In the genomic region with DNA sequence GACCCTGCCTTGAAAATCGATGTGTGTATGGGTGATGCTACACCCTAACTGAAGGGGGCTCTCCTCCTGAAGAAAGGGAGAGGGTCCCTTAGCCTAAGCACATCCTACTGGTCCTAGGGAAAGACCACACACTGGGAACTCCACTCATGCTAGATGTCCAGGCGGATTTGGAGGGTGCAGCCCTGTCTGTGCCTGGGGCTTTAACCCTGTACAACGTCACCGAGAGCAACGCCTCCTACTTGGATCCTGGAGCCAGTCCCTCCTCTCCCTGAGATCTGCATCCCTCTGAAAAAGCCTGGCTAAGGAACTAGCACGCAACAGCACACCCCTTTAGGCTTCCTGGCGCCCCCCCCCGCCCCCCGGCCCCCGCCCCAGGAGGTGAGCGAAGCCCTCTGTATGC, we compare ENCODE assay signal across 10 mouse cellular contexts. TPM values are rescaled to one million over a fixed set of nuclear protein-coding genes. Genes with fewer than 3 reads are reported as not detected.
A peak's percentile ranks its signal among the peaks of the same experiment; 100 is the strongest.
DNase-seq lines count a peak whose midpoint lies in the region; ATAC-seq and TF ChIP-seq lines count a peak whose summit lies in the region.
"Had no signal": no experiment of that assay in that cellular context is flagged by ENCODE, and none has a peak within 500 bp of the region (broad histone marks: within the 10 kb centered on the region; RNA-seq: fewer than 3 reads in every experiment).

No protein-coding gene starts in this region.

- H3K4me3 ChIP-seq in kidney, embryonic 15.5 days (replicated peaks) = no peak overlapping the region; the same call in 1 of the 2 replicates
- H3K4me3 ChIP-seq in embryonic facial prominence, embryonic 12.5 days = 0 out of 2 replicates have a peak overlapping the region, but pooled peaks have one; percentile 40
- peak overlapping the region; percentile 38 for H3K4me3 ChIP-seq in forebrain, postnatal 0 days (ENCODE audit: low read depth, low read length)
- peak overlapping the region; percentile 48; the same call in 1 of the 2 replicates for H3K4me3 ChIP-seq in midbrain, embryonic 13.5 days (replicated peaks)

- no peaks in the 10 kb centered on the region for H3K9me3 ChIP-seq in kidney, embryonic 15.5 days (replicated peaks)
- no peaks in the 10 kb centered on the region for H3K9me3 ChIP-seq in embryonic facial prominence, embryonic 12.5 days
- H3K9me3 ChIP-seq in forebrain, postnatal 0 days (ENCODE audit: low read length) = no peaks in the 10 kb centered on the region
- H3K9me3 ChIP-seq in midbrain, embryonic 13.5 days = no peaks in the 10 kb centered on the region

- 4% methylated on average over 10 of the region's 11 CpGs for WGBS in kidney, embryonic 15.5 days
- 10% methylated on average over 11 of the region's 11 CpGs for WGBS in embryonic facial prominence, embryonic 12.5 days
- WGBS in forebrain, postnatal 0 days = 11% methylated on average over 10 of the region's 11 CpGs
- 5% methylated on average over 11 of the region's 11 CpGs for WGBS in midbrain, embryonic 13.5 days

- no peak for ATAC-seq in kidney, embryonic 15.5 days (replicated peaks; ENCODE audit: low FRiP score)
- ATAC-seq in embryonic facial prominence, embryonic 12.5 days (ENCODE audit: insufficient number of reproducible peaks, insufficient read depth, low FRiP score, low TSS enrichment) = no peak
- no peak for ATAC-seq in forebrain, postnatal 0 days
- ATAC-seq in midbrain, embryonic 13.5 days = no peak
- ATAC-seq in activated CD4-positive, CD25-positive, alpha-beta regulatory T cell, adult 4 months = no peak

- TF ChIP-seq CTCF in forebrain, postnatal 0 days (IDR thresholded peaks at IDR 0.05; ENCODE audit: low read depth) = peak; percentile 14; the same call in 1 of the 2 replicates

- 0 out of 2 replicates have a peak, but pooled peaks cover 3% of the 10 kb centered on the region for H3K36me3 ChIP-seq in kidney, embryonic 15.5 days
- no peaks in the 10 kb centered on the region for H3K36me3 ChIP-seq in embryonic facial prominence, embryonic 12.5 days
- peaks cover 7% of the 10 kb centered on the region; the same call in 1 of the 2 replicates for H3K36me3 ChIP-seq in forebrain, postnatal 0 days (ENCODE audit: insufficient read depth)
- peaks cover 11% of the 10 kb centered on the region for H3K36me3 ChIP-seq in midbrain, embryonic 13.5 days

- peak overlapping the region; percentile 71 for H3K4me2 ChIP-seq in kidney, embryonic 15.5 days
- peak overlapping the region; percentile 61 for H3K4me2 ChIP-seq in embryonic facial prominence, embryonic 12.5 days (replicated peaks)
- peak overlapping the region; percentile 62 for H3K4me2 ChIP-seq in forebrain, postnatal 0 days (ENCODE audit: low read depth)
- H3K4me2 ChIP-seq in midbrain, embryonic 13.5 days (replicated peaks) = peak overlapping the region; percentile 84

- H3K27ac ChIP-seq in kidney, embryonic 15.5 days = no peak overlapping the region
- no peak overlapping the region for H3K27ac ChIP-seq in embryonic facial prominence, embryonic 12.5 days
- no peak overlapping the region for H3K27ac ChIP-seq in forebrain, postnatal 0 days (ENCODE audit: low read depth, low read length)
- no peak overlapping the region for H3K27ac ChIP-seq in midbrain, embryonic 13.5 days

- peaks cover 33% of the 10 kb centered on the region for H3K4me1 ChIP-seq in kidney, embryonic 15.5 days
- H3K4me1 ChIP-seq in embryonic facial prominence, embryonic 12.5 days = peaks cover 22% of the 10 kb centered on the region
- H3K4me1 ChIP-seq in forebrain, postnatal 0 days (ENCODE audit: insufficient read depth) = 0 out of 2 replicates have a peak, but pooled peaks cover 4% of the 10 kb centered on the region
- H3K4me1 ChIP-seq in midbrain, embryonic 13.5 days (replicated peaks) = peaks cover 36% of the 10 kb centered on the region

- no peak for DNase-seq in kidney, postnatal 36 days
- no peak for DNase-seq in forebrain, postnatal 0 days
- no peak for DNase-seq in gastrocnemius, adult 18-20 months (ENCODE audit: low spot score)
- no peak for DNase-seq in adrenal gland, postnatal 4 days (ENCODE audit: low spot score in 2 of 2)
- DNase-seq: adrenal gland, postnatal 14 days; gastrocnemius, postnatal 14 days had no signal

- H3K9ac ChIP-seq in kidney, embryonic 15.5 days = no peak overlapping the region
- H3K9ac ChIP-seq in embryonic facial prominence, embryonic 12.5 days = 0 out of 2 replicates have a peak overlapping the region, but pooled peaks have one; percentile 19
- H3K9ac ChIP-seq in forebrain, postnatal 0 days = no peak overlapping the region
- H3K9ac ChIP-seq in midbrain, embryonic 13.5 days (replicated peaks) = peak overlapping the region; percentile 28; the same call in 1 of the 2 replicates

- H3K27me3 ChIP-seq in kidney, embryonic 15.5 days = peaks cover 100% of the 10 kb centered on the region
- H3K27me3 ChIP-seq in embryonic facial prominence, embryonic 12.5 days = peaks cover 100% of the 10 kb centered on the region
- H3K27me3 ChIP-seq in forebrain, postnatal 0 days (ENCODE audit: insufficient read depth, low read length) = peaks cover 54% of the 10 kb centered on the region
- peaks cover 99% of the 10 kb centered on the region for H3K27me3 ChIP-seq in midbrain, embryonic 13.5 days

RNA-seq across cellular contexts. Expression of a gene that starts 0.6 kb away (rescaled TPM):
- polyA plus RNA-seq in kidney, embryonic 15.5 days (2015; fragmentation: Nextera tagmentation; extraction: Ambion mirVana) = 0.84 and 1.1 TPM in 2 replicates
- polyA plus RNA-seq in embryonic facial prominence, embryonic 12.5 days (2016; fragmentation: Nextera tagmentation; extraction: Ambion mirVana) = 2.1 and 2.4 TPM in 2 replicates
- total RNA-seq in forebrain, postnatal 0 days (2014; rRNA removed) = 1.5 and 1.7 TPM in 2 replicates
- 3.0 and 4.3 TPM in 2 replicates for polyA plus RNA-seq in forebrain, postnatal 0 days (2015; fragmentation: Nextera tagmentation; extraction: Ambion mirVana)
- 3.1 and 4.3 TPM in 2 replicates for polyA plus RNA-seq in midbrain, embryonic 13.5 days (2015; fragmentation: Nextera tagmentation; extraction: Ambion mirVana)
- polyA plus RNA-seq in activated CD4-positive, CD25-positive, alpha-beta regulatory T cell, adult 4 months (2017; shearing (Covaris generic)) = not detected
- 10 to 100 TPM; 32.7 to 38.9 TPM for total RNA-seq in gastrocnemius, adult 18-20 months (2021)
- total RNA-seq in adrenal gland, postnatal 4 days (2021) = 1 to 10 TPM; 1.8 to 2.7 TPM

RNA-seq across cellular contexts. Expression of a gene that starts 5.8 kb away (rescaled TPM):
- polyA plus RNA-seq in kidney, embryonic 15.5 days (2015; fragmentation: Nextera tagmentation; extraction: Ambion mirVana) = 0.12 and 0.13 TPM in 2 replicates
- 0.36 TPM in 1 of 2 replicates, not detected in the other for polyA plus RNA-seq in embryonic facial prominence, embryonic 12.5 days (2016; fragmentation: Nextera tagmentation; extraction: Ambion mirVana)
- total RNA-seq in forebrain, postnatal 0 days (2014; rRNA removed) = 0.15 and 0.90 TPM in 2 replicates
- polyA plus RNA-seq in forebrain, postnatal 0 days (2015; fragmentation: Nextera tagmentation; extraction: Ambion mirVana) = 0.30 and 0.44 TPM in 2 replicates
- 0.17 and 0.38 TPM in 2 replicates for polyA plus RNA-seq in midbrain, embryonic 13.5 days (2015; fragmentation: Nextera tagmentation; extraction: Ambion mirVana)
- polyA plus RNA-seq in activated CD4-positive, CD25-positive, alpha-beta regulatory T cell, adult 4 months (2017; shearing (Covaris generic)) = under 1 TPM; 0.31 to 0.37 TPM
- 10 to 100 TPM in 1 of 2 experiments, 1 to 10 TPM in 1; 9.8 to 11.1 TPM for total RNA-seq in gastrocnemius, adult 18-20 months (2021)
- under 1 TPM; 0.42 to 0.53 TPM for total RNA-seq in adrenal gland, postnatal 4 days (2021)

RNA-seq across cellular contexts. Expression of a gene that starts 10.9 kb away (rescaled TPM):
- 2.3 and 2.7 TPM in 2 replicates for polyA plus RNA-seq in kidney, embryonic 15.5 days (2015; fragmentation: Nextera tagmentation; extraction: Ambion mirVana)
- 1.2 and 1.4 TPM in 2 replicates for polyA plus RNA-seq in embryonic facial prominence, embryonic 12.5 days (2016; fragmentation: Nextera tagmentation; extraction: Ambion mirVana)
- 0.38 and 1.4 TPM in 2 replicates for total RNA-seq in forebrain, postnatal 0 days (2014; rRNA removed)
- polyA plus RNA-seq in forebrain, postnatal 0 days (2015; fragmentation: Nextera tagmentation; extraction: Ambion mirVana) = 0.85 and 1.1 TPM in 2 replicates
- 0.48 and 0.61 TPM in 2 replicates for polyA plus RNA-seq in midbrain, embryonic 13.5 days (2015; fragmentation: Nextera tagmentation; extraction: Ambion mirVana)
- 10 to 100 TPM; 17.7 to 24.2 TPM for polyA plus RNA-seq in activated CD4-positive, CD25-positive, alpha-beta regulatory T cell, adult 4 months (2017; shearing (Covaris generic))
- under 1 TPM; 0.55 to 0.71 TPM for total RNA-seq in gastrocnemius, adult 18-20 months (2021)
- 1 to 10 TPM; 3.2 to 3.5 TPM for total RNA-seq in adrenal gland, postnatal 4 days (2021)

RNA-seq across cellular contexts. Expression of a gene that starts 11.0 kb away (rescaled TPM):
- polyA plus RNA-seq in kidney, embryonic 15.5 days (2015; fragmentation: Nextera tagmentation; extraction: Ambion mirVana) = 20.0 and 24.2 TPM in 2 replicates
- polyA plus RNA-seq in embryonic facial prominence, embryonic 12.5 days (2016; fragmentation: Nextera tagmentation; extraction: Ambion mirVana) = 17.4 and 18.7 TPM in 2 replicates
- 14.7 and 23.9 TPM in 2 replicates for total RNA-seq in forebrain, postnatal 0 days (2014; rRNA removed)
- polyA plus RNA-seq in forebrain, postnatal 0 days (2015; fragmentation: Nextera tagmentation; extraction: Ambion mirVana) = 14.0 and 20.9 TPM in 2 replicates
- polyA plus RNA-seq in midbrain, embryonic 13.5 days (2015; fragmentation: Nextera tagmentation; extraction: Ambion mirVana) = 12.5 and 13.4 TPM in 2 replicates
- polyA plus RNA-seq in activated CD4-positive, CD25-positive, alpha-beta regulatory T cell, adult 4 months (2017; shearing (Covaris generic)) = 10 to 100 TPM; 54.2 to 64.6 TPM
- 1 to 10 TPM; 2.8 to 3.3 TPM for total RNA-seq in gastrocnemius, adult 18-20 months (2021)
- total RNA-seq in adrenal gland, postnatal 4 days (2021) = 10 to 100 TPM; 15.9 to 17.4 TPM

RNA-seq across cellular contexts. Expression of a gene that starts 14.3 kb away (rescaled TPM):
- 10.6 and 12.6 TPM in 2 replicates for polyA plus RNA-seq in kidney, embryonic 15.5 days (2015; fragmentation: Nextera tagmentation; extraction: Ambion mirVana)
- 24.2 and 24.5 TPM in 2 replicates for polyA plus RNA-seq in embryonic facial prominence, embryonic 12.5 days (2016; fragmentation: Nextera tagmentation; extraction: Ambion mirVana)
- total RNA-seq in forebrain, postnatal 0 days (2014; rRNA removed) = 54.2 and 70.9 TPM in 2 replicates
- polyA plus RNA-seq in forebrain, postnatal 0 days (2015; fragmentation: Nextera tagmentation; extraction: Ambion mirVana) = 124 and 146 TPM in 2 replicates
- 106 and 107 TPM in 2 replicates for polyA plus RNA-seq in midbrain, embryonic 13.5 days (2015; fragmentation: Nextera tagmentation; extraction: Ambion mirVana)
- 1 to 10 TPM in 1 of 2 experiments, under 1 TPM in 1; 0.79 to 1.1 TPM for polyA plus RNA-seq in activated CD4-positive, CD25-positive, alpha-beta regulatory T cell, adult 4 months (2017; shearing (Covaris generic))
- total RNA-seq in gastrocnemius, adult 18-20 months (2021) = under 1 TPM; 0.53 to 0.74 TPM
- 10 to 100 TPM in 1 of 2 experiments, 1 to 10 TPM in 1; 9.1 to 10.4 TPM for total RNA-seq in adrenal gland, postnatal 4 days (2021)

Comparison
In these comparisons a context has a peak if more than half of its experiments do, and no peak if none do; other contexts are left out.
1. H3K9ac ChIP-seq: peak in embryonic facial prominence, embryonic 12.5 days (single experiment) and midbrain, embryonic 13.5 days (single experiment); none in kidney, embryonic 15.5 days (single experiment) and forebrain, postnatal 0 days (single experiment).
2. Peak in every context shown above with its lines, with median percentiles within 50 percentile points of each other: H3K4me2 ChIP-seq.